Mouse (Mus musculus): ENCODE results near the gene Rbm15b.

The Rbm15b gene

DNA sequence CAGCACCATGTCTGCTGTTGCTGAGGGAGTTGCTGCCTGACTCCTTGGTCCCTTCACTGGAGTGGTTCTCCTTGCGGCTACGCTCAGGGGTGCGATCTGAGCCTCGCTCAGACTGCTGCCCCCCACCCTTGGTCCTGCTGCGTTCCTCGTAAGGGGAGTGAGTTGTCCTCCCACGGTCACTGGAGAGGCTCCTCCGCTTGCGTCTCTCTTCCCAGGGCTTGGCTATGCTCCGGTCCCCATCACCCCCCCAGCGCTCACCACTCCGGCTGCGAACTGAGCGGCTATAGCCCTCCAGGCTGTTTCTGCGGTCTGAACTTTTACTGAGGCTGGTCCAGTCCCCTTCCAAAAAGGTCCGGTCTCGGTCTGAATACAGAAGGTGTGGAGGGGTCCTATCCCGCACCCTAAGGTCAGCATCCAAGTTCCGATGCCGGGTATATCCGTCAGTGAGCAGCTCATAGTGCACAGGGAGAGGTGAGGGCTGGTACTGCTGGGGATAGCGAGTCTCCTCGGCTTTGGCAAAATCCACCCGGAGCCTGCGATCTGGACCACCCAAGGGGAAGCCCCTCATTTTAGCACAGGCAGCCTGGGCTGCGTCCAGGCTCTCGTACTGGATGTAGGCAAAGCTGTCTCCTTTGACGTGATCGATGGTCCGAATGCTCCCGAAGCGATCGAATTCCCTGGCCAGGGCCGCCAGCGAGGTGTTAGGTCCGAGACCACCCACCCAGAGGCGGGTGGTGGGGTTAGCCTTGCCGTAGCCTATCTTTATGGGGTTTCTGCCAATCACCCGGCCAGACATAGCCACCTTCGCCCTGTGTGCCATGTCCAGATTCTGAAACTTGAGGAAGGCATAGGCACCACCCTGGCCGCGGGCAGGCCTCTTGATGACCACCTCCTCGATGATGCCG, 2.0 kb downstream of the Rbm15b start:
- DNase-seq (ENCODE audit: low spot score), result no peak

DNA sequence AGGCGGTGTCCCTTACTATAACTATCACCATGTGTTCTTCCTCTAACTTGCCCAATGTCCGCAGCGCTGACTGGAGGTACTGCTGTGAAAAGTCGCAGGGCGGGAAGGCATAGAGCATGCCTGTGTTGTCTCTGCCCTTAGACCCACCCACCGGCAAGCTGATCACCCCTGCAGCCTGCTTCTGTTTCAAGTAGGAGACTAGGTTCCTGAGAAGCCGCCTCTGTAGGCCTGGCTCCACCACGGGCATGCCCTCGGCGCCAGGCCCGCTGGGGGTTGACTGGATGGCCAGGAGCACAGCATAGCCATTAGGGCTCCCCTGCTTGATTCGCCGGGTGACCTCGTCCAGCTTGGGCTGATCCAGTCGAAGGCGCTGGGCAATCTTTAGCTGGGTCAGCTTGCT, 2.9 kb downstream of the Rbm15b start:
- DNase-seq (ENCODE audit: low spot score), result no peak

GRCm38 (mm10) chr9:106883085-106883484, 4.1 kb downstream of the Rbm15b start:
- no peak for DNase-seq (ENCODE audit: low spot score)

GRCm38 (mm10) chr9:106882176-106882575, 5.1 kb downstream of the Rbm15b start:
- no peak for DNase-seq (ENCODE audit: low spot score)

- no peak for DNase-seq (ENCODE audit: low spot score)
Observed at GRCm38 (mm10) chr9:106881071-106881755, 6.0 kb downstream of the Rbm15b start.

- no peak for DNase-seq (ENCODE audit: low spot score)
Observed at GRCm38 (mm10) chr9:106879471-106879870, 7.8 kb downstream of the Rbm15b start.

DNA sequence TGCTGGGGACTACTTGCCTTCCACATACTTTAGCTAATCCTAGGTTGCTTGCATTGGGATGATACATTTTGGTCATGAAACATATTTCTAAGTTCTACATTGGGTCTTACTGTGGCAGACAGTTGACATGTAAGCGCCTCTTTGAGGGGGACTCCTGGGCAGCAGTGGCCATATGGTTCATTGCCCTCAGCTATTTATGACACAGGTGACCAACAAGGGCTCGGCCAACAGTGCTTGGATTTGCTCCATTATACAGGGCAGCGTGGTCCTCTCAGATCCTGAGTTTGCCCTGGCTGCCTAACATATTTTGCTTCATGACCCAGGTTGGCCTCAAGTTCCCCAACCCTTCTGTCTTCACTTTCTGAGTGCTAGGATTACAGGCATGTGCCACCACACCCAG, 10.6 kb downstream of the Rbm15b start:
- no peak for DNase-seq (ENCODE audit: low spot score)

DNA sequence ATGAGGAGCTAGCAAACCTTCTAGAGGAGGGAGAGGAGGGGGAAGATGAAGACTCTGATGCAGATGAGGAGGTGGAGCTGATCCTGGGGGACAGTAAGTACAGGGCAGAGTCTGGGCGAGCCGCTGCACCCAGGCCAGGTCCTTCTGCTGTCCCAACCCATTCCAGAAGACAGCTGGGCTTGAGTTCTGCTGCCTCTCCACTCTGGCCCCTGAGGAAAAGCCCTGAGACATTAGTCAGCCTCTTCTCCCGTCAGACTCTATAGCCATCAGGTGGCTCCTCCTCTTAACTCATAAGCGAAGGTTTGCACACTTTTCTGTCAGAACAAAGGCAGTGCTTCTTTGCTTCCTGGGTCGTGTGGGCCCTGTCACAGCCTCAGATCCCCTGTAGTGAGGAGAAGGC, 13.0 kb downstream of the Rbm15b start:
- DNase-seq (ENCODE audit: low spot score), result no peak

GRCm38 (mm10) chr9:106858036-106858435, 29.2 kb downstream of the Rbm15b start:
- no peak for DNase-seq (ENCODE audit: low spot score)

DNA sequence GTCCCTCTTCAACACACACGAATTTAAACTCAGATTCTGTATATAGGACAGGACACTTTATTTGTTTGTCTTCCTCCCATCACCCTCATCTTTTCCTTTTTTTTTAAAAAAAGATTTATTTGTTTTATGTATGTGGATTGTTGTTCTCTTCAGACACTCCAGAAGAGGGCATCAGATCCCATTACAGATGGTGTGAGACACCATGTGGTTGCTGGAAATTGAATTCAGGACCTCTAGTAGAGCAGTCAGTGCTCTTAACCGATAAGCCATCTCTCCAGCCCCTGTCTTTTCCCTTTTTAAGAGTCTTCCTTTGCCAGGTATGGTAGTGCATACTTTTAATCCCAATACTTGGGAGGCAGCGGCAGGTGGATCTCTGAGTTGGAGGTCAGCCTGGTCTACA, 30.6 kb downstream of the Rbm15b start:
- DNase-seq (ENCODE audit: low spot score), result no peak

- DNase-seq (ENCODE audit: low spot score), result no peak
Observed at GRCm38 (mm10) chr9:106842800-106843199, 44.4 kb downstream of the Rbm15b start.

GRCm38 (mm10) chr9:106840569-106840968, 46.7 kb downstream of the Rbm15b start:
- no peak for DNase-seq (ENCODE audit: low spot score)

Measured in ovary, adult 18-20 months (tissue).